Mouse (Mus musculus) heart, postnatal 4 days (tissue): Measurements from ENCODE around the gene Gm14137. TPM values are rescaled to one million over a fixed set of nuclear protein-coding genes. Genes with fewer than 3 reads are reported as not detected.

ENCODE experiments used
- DNase-seq: peaks from one replicate; pipeline ENCODE4 v3.0.0; 2021
- total RNA-seq, 2 experiments: library from RNA; stranded (reverse); gene quantifications; 2 replicates each; pipeline ENCODE4 v1.2.3; 2021

Gene Gm14137
- not detected for total RNA-seq

DNA sequence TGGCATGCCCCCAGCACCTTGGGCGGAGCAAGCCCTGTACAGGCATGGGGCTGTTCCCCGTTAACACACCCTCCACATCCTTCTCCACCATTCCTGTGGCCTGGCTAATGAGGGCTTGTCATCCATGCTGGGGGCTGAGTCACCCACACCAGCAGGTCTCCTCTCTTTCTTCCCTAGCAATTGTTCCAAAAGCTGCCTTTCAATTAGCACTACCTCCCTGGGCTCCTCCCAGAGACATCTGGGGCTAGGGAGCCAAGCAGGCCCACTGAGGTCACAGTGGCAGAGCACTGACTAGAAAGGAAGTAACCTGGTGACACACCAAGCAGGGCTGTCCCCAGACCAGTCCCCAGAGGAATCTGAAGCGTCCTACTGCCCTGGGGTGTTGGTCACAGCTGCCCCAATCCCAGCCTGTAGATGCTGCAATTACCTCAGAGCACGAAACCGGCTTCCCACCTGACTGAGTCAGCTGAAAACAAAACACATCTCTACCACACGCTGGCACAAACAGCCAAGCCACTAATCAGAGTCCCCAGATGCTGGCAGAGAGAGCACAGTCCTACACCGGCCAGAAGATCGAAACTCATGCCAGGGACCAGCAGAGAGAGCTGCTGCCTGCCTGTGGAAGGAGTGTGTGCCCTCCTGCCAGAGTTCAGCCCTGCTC, at the start of gene Gm14137:
Gene Gm14137 (plus strand): TSS at position 519 of the 661 bp plus-strand sequence.
- DNase-seq, result no peak

DNA sequence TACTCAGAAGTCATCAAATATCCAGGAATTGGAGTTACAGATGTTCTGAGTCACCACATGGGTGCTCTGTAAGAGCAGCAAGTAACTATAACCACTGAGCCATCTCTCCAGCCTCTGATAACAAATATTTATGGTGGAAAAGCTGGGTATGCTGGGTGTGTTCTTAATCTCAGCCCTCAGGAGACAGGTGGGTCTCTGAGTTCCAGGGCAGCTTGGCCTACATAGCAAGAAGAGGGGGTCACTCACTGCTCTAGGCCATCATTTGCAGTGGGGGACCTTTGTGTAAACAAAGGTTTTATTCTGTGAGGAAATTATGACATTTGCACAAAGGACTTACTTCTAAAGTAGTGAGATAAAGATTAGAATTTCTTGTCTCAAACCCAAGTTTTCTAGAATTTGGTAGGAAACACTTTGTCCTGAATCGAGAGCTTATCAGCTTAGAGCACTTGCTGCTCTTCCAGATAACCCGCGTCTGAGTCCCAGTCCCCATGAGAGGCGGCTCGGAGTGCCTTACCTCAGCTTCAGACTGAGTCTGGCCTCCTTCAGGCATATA, 37.9 kb upstream of the Gm14137 start:
- DNase-seq, result no peak

DNA sequence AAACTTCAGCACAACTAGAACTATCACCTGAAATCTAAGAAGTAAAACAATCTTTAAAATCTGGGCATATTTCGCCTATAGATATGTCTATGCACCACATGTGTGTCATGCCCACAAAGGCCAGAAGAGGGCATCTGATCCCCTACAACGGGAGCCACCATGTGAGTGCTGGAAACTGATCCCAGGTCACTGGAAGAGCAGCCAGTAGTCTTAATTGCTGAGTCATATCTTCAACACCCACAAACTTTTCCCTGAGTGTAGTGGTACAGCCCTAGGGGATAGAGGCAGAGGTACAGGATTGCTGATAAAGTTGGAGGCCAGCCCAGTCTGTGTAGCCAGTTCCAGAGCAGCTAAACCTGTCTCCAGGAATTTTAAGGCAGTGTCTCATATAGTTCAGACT, 29.1 kb upstream of the Gm14137 start:
- DNase-seq, result no peak

DNA sequence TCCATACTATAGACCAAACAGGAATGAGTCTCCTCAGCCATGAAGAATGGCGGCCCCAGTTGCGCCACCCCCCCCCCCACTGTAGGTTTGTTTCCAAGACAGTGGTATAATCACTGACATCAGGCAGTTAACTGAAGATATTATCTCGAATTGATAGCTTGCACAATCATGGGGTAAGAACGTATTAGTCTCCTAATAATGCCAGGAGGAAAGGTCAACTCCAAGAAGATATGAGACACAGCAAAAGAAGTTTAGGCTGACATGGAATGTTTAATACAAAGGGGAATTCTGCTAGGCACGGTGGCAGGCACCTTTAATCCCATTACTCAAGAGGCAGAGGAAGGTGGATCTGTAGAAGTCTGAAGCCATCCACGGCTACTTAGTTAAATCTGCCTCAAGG, 27.9 kb upstream of the Gm14137 start:
- no peak for DNase-seq

DNA sequence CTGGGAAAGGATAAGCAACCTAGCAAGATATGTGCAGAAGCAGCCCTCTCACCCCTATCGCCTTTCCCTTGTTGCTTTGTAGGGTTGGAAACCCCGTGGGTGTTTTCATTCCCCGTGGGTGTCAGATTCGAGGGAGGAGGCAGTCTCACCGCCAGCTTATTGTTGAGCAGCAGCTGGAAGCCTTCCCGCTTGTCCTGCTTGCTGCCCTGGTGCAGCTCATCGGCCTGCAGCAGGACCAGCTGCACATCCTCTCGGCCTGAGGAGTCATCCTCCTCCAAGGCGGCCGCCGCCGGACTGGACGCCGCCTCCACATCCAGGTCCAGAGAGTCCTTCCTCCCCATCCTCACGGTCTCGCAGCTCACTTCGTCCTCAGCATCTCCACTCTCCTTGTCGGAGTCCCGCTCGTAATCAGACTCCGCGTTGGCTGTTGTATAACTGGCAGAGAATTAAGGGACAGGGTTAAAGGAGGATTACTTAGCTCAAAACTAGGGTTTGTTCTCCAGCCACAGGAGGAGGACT, 27.1 kb upstream of the Gm14137 start:
- DNase-seq, result peak; percentile 49

DNA sequence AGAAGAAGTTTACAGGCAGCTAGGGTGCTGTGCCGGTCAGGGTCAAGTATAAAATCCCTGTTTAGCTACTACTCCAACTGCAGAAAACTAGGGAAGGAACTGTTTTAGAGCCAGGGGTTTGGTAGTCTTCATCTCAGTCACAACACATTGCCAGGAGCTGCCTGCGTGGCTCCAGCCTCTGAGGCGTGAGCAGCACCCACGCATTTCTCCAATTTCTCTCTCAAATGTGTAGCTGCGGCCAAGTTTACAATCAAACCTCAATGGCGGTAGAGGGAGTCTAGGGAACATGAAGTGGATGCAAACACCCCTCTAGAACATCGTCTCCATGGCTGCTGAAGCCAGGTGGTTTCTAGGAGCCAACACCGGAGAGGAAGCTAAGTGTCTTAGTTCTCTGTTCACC, 26.5 kb upstream of the Gm14137 start:
- DNase-seq, result no peak

DNA sequence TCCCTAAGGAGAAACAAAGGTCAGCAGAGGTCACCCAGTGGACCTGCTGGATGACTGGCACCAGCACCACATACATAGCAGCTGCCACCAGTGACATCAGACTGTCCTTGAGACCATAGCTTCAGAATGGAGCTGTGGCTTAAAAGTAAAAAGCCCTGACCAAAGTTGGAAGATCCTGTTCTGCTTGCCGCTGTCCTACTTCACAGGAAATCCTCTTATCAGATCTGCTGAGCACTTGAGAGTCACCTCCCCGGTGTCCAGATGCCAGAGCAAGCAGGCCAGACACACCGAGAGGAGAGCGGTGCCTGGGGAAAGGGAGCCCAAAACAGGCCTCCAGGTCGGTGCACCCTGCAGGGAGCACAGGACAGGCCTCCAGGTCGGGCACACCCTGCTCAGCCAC, 22.1 kb upstream of the Gm14137 start:
- no peak for DNase-seq

DNA sequence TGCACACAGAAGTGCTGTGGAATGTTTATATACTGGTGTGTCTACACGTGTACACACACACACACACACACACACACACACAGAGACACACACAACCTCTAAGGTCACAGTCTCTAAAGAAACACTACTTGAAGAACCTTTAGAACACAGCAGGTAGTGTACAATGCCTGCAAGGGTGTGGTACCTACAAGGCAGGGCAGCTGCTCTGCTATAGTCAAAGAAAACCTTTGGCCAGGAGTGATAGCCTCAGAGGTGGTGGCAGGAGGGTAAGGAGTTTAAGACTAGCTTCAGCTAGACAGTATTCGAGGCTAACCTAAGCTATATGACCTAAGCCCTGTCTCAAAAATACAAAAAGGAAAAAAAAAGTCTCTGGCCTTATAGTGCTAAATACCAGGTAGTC, 19.6 kb upstream of the Gm14137 start:
- no peak for DNase-seq

DNA sequence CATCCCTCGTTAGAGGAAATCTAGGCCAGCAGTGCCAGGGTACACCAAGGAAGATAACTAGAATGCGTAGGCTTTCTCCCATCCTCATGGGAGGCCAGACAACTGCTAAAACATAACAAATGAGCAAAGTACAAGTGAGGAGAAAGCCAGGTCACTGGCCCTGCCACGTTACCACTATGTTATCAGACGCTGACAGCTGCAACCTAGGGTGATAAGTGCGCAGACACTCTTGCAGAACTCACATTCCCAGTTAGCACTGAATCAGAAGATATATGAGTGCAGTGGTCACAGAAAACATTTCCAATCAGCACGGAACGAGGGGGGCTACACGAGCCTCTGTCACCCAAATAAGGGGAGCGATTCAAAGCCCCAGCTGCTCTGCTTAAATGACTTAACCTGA, 18.9 kb upstream of the Gm14137 start:
- DNase-seq, result no peak

DNA sequence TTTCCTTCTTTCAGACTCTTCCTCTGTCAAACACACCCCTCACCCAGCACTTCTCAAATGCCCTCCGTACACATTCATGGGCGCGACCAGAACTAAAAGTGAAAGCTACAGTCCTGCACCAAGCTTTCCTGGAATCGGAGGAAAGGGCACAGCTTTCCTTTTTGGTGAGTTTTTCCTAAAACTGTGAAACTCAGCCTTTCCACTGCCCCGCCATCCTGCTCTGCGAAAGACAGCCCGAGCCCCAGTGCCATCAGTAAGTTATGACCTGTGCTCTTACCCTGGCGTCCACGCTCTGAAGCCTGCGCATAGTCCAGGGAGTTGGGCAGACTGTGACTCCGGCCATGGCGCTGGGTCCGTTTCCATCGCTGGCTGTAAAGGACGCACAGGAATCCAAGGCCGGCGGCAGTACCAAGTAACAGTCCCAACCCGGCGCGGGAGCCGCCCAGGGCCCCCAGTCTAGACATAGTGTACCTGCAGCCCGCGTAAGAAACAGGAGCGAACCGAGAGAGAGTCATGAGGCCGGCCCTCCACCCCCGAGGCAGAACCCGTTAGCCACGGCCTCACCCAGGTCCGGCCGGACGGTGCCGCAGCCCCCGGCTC, 18.1 kb upstream of the Gm14137 start:
- DNase-seq, result no peak

DNA sequence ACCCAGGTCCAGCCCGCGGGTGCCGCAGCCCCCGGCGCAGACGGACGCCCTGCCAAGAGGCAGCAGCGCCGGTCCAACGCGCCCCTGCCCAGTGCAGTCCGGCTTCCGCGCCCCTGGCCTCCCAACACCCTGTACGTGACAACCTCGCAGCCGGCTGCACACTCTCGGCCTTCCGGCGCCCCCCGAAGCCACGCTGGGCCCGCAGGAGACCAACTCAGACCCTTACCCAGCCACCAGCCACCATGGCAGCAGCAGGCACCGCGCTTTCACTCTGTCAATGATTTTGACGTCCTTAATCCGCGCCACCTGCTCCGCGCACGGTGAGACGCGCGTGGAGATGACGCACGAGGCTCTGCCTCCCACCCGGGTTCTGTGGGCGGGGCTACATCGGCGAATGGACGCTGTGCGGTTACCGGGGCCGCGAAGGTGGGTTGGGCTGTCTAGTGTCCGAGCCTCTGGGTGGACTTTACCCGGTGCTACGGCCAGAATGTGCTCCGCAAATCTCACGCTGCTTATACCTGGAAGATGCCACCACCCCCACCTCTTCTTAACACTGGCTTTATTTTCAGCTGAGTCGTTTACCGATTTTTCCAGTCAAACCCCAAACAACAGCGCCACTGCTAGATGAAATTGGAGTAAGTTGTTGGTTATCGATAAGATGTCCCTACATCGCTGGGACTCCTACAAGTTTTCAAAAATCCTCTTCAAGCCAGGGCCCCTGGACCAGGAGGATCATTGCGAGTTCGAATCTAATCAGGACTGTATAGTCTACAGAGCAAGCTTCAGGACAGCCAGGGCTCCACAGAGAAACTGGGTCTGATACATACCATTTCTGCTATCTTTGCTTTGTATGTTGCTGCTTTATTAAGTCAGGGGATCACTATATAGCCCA, 17.4 kb upstream of the Gm14137 start, which contains the start of gene Rmdn3:
Gene Rmdn3 (minus strand): TSS at position 354 of the 892 bp plus-strand sequence.
- peak; percentile 95 for DNase-seq

DNA sequence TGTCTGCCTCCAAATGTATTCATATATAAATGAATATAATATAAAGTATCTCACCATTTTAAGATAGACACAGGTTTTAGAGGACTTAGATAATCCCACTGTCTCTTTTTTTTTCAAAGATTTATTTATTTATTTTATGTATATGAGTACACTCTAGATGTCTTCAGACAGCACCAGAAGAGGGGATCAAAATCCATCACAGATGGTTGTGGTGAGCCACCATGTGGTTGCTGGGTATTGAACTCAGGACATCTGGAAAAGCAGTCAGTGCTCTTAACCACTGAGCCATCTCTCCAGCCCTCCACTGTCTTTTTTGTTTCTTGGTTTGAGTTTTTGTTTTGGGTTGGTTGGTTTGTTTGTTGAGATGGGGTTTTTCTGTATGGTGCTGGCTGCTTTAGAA, 16.5 kb upstream of the Gm14137 start:
- no peak for DNase-seq

DNA sequence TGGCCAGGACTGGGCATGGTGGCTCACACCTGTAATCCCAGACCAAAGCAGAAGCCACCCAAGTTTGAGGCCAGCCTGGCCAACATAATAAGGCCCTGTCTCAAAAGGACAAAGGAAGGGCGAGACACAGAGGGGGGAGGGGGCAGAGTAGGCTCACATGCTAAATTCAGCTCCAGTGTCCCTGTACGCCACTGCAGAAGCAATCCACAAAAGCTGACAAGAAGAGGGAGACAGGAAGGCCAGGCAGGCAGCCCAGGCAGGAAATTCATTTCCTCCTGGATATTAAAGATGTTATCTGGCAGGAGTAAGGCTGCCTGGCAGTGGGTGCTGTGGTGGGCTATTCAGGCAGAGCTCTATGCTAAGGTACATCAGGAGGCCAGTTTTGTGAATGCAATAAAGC, 13.1 kb upstream of the Gm14137 start:
- DNase-seq, result peak; percentile 51

DNA sequence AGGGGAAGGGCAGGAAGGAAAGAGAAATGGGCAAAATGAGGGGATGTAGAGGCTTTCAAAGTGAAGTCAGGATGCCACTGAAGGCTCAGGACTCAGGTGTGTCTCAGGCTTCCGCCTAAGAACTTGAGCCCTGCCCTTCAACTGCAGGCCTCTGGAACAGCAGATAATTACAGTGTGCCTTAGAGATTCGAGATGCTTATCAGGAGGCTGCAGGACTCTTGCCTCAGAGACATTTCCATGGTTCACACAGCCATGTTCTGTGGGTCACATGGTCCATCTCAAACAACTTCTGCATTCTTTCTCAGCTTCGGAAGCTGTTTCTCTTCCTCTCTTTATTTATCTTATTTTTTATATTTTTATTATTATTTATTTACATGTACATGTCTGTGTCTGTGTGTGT, 11.2 kb upstream of the Gm14137 start:
- no peak for DNase-seq

DNA sequence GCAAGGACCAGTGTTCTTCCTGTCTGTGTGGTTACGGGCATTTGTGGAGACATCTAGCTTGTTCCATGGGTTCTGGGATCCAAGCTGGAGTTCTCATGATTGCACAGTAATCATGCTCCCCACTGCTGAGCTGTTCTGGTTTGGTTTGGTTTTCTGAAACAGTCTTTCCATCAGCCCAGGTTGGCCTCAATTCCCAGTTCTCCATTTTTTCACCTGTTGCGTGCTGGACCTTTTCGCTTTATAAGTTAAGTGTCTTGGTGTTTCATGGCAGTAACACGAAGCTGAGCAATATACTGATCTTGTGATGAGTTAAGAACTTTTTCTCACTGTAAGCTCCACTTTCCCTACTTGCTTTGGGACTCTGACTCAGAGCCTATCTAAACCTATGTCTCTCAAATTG, 10.3 kb upstream of the Gm14137 start:
- no peak for DNase-seq

DNA sequence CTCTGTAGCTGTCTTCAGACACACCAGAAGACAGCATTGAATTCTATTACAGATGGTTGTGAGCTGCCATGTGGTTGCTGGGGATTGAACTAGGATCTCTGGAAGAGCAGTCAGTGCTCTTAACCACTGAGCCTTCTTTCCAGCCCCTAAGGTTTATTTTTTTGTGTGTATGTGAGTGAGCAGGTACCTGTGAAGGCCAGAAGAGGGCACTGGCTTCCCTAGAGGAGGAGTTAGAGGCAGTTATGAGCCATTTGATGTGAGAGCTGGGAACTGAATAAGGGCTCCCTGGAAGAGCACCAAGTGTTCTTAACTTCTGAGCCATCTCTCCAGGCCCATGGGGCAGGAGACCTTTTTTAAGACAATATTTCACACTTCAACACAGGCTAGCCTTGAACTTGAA, 8.9 kb upstream of the Gm14137 start:
- no peak for DNase-seq

DNA sequence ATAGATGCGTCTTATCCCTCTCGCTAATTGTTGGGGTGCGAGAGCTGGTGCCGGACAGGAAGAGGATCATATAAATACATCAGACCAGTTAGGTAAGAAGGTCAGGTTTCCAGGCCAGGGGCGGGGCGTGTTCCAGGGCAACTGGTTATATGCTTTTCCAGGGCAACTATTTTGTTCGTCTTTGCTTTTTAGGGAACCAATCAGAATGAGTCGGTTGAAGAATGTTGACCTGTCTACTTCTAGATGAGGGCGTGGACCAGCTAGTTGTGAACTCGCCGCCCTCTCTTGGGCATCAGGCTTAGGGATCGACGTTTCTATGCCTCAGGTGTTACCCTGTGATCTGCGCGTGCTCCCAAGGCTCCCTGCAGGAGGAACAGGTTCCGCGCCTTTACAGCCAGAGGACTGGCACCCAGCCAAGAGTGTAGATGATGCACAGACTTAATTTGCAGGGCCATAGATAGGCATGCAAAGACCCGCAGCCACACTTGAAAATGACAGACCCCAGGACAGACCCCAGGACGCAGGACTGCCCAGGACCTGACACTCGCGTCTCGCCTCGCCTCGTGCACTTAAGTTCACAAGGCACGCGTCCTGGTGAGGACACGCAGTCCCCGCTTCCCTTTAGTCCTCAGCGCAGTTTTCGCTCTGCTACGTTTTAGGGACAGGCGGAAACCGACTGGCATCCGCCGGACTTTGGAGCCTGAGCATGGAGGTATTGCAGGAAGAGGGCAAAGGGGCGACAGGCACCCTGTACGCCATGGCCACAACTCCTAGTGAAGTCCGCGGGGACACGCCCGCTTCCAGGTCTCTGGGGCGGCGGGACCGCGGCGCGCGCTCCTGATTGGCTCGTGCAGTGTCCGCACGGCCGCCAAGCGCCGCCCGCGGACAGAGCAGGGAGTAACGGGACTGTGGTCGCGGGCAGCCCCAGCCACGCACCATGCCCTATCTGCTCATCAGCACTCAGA, 7.1 kb upstream of the Gm14137 start, which contains the start of gene Gchfr:
Gene Gchfr (plus strand): TSS at position 873 of the 965 bp plus-strand sequence.
- DNase-seq, result peak; percentile 71

DNA sequence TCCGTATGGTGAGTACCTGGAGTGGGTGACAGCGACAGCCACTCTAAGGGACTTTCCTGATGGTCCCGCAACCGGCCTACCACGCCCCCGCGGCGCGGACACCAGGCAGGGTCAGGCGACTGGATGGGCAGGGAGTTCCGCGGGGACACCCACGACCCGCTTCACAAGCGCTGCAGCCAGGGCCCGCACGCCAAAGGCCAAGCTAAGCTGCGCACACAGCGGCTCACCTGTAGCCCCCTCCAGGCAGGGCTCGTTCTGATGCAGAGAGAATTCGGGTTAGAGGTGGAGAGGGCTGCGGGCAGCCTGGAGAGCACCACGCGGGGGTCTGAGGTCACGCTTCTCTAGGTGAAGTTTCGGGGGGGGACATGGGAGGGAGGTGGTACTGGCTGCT, 6.4 kb upstream of the Gm14137 start:
- no peak for DNase-seq

DNA sequence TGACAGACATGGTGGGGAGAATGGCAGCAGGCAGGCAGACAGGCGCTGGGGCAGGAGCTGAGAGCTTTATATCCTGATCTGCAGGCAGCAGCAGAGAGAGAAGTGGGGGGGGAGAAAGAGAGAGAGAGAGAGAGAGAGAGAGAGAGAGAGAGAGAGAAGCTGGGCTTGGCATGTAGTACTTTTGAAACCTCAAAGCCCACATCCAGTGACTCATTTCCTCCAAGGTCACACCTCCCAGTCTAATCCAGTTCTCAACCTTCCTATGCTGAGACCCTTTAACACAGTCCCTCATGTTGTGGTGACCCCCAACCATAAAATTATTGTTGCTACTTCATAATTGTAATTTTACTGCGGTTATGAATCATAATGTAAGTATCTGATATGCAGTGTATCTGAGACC, 4.0 kb upstream of the Gm14137 start:
- no peak for DNase-seq

DNA sequence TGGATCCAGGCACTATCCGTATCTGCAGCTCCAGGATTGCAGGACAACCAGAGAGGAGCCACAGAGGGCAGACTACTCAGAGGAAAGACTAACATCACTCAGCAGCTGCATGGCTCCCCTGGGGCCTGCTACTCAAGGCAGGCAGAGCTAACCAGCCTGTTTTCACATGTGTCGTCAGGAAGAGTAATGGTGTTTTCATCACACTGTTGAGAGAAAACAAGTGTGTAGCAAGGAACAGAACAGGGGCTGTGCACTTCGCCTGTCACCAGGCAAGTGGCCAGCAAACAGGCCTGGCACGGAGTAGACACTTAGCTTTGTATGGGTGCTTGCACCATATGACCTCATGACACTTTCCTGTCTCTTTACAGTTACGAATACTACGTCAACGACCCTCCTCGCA, 2.7 kb upstream of the Gm14137 start:
- DNase-seq, result peak; percentile 43

DNA sequence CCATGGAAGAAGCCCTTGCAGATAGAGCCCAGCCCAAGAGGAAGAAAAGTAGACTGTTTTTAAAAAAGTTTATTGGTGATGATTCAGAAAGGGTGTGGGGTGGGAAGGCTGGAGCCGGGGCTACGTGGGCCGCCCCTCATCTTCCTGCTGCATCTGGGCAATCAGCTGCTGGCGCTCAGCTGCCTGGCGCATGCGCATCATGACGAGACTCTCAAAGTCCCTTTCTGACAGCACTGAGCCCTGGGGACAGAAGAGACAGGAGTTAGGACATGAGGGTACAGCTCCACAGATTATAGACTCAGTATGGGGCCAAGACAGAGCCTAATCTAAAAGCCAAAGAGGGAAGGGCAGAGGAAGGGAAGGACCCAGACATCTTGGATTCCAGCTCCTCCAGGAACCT, 1.9 kb upstream of the Gm14137 start:
- no peak for DNase-seq
